Mouse (Mus musculus) gastrocnemius, postnatal 4 days (tissue): Measurements from ENCODE around the gene Pde4b. TPM values are rescaled to one million over a fixed set of nuclear protein-coding genes. Genes with fewer than 3 reads are reported as not detected.

Experiments
- DNase-seq, 2 experiments: peaks; one replicate each; pipeline ENCODE4 v3.0.0; 2021 to 2022; ENCODE audit warnings: low spot score in 2 of 2, mixed read lengths in 2 of 2
- total RNA-seq, 2 experiments: library from RNA; stranded (reverse); gene quantifications; 2 replicates each; pipeline ENCODE4 v1.2.3; 2021

The Pde4b gene
- total RNA-seq, 2 experiments from 2014 or later = 40.0 to 51.2 TPM

- no peak for DNase-seq
Measured at GRCm38 (mm10) chr4:102497221-102497620, 409.9 kb downstream of the Pde4b start.

- DNase-seq = no peak
Measured at GRCm38 (mm10) chr4:102498169-102498919, 411.0 kb downstream of the Pde4b start.

GRCm38 (mm10) chr4:102498920-102499316 is 411.6 kb downstream of the Pde4b start:
- no peak for DNase-seq

GRCm38 (mm10) chr4:102505714-102506113 is 418.4 kb downstream of the Pde4b start:
- DNase-seq = no peak

- no peak for DNase-seq
Measured at GRCm38 (mm10) chr4:102506376-102507280, 419.3 kb downstream of the Pde4b start.

- DNase-seq = no peak
Measured at GRCm38 (mm10) chr4:102507344-102507743, 420.0 kb downstream of the Pde4b start.

- no peak for DNase-seq
Measured at GRCm38 (mm10) chr4:102507753-102508152, 420.4 kb downstream of the Pde4b start.

GRCm38 (mm10) chr4:102510061-102510460 is 422.7 kb downstream of the Pde4b start:
- DNase-seq = no peak

GRCm38 (mm10) chr4:102510939-102511391 is 423.6 kb downstream of the Pde4b start:
- peak; percentile 50 to 81 for DNase-seq

- DNase-seq = peak; percentile 20 to 51
Measured at GRCm38 (mm10) chr4:102511511-102511910, 424.2 kb downstream of the Pde4b start.

- no peak for DNase-seq
Measured at GRCm38 (mm10) chr4:102512940-102513339, 425.6 kb downstream of the Pde4b start.

- DNase-seq = no peak
Measured at GRCm38 (mm10) chr4:102513514-102513913, 426.2 kb downstream of the Pde4b start.

GRCm38 (mm10) chr4:102514972-102515835 is 427.9 kb downstream of the Pde4b start:
- DNase-seq = no peak

- DNase-seq = no peak
Measured at GRCm38 (mm10) chr4:102516395-102516794, 429.1 kb downstream of the Pde4b start.

- peak in 1 of 2 experiments; percentile 32 for DNase-seq
Measured at GRCm38 (mm10) chr4:102516982-102517630, 429.8 kb downstream of the Pde4b start.

- no peak for DNase-seq
Measured at GRCm38 (mm10) chr4:102517653-102518052, 430.3 kb downstream of the Pde4b start.

- no peak for DNase-seq
Measured at GRCm38 (mm10) chr4:102518341-102518740, 431.0 kb downstream of the Pde4b start.

GRCm38 (mm10) chr4:102520669-102521261 is 433.4 kb downstream of the Pde4b start:
- no peak for DNase-seq

- no peak for DNase-seq
Measured at GRCm38 (mm10) chr4:102521434-102521833, 434.1 kb downstream of the Pde4b start.

GRCm38 (mm10) chr4:102527361-102527760 is 440.0 kb downstream of the Pde4b start:
- no peak for DNase-seq
